Mouse (Mus musculus) ES-Bruce4 (cell line): ENCODE data around the gene Fam222b.

Experiments
- CTCF ChIP-seq: IDR thresholded peaks from one replicate; pipeline ENCODE4 v1.8.1; 2011; ENCODE audit warnings: low read depth, low read length
- EP300 ChIP-seq: IDR thresholded peaks from 2 replicates; pipeline ENCODE4 v1.6.1; 2011; ENCODE audit warnings: low read depth, low read length; ENCODE audit not compliant: insufficient read depth
- POLR2A ChIP-seq: IDR thresholded peaks from one replicate; pipeline ENCODE4 v1.8.1; 2011; ENCODE audit warnings: low read length; ENCODE audit not compliant: insufficient read depth

- TF ChIP-seq EP300, result no peak
- TF ChIP-seq CTCF, result no peak
- no peak for TF ChIP-seq POLR2A
Observed at GRCm38 (mm10) chr11:78073577-78074276, 20.7 kb upstream of the Fam222b start.
